Mouse (Mus musculus) thymus, postnatal 25 days (tissue): ENCODE measurements around the gene Sinhcaf.
"Not testable (repeated sequence)": the region's sequence is repeated elsewhere in the genome, so short reads cannot be mapped to it uniquely, and the experiment has no call there.

Experiments
- DNase-seq: peaks from one replicate; pipeline ENCODE4 v3.0.0; 2022

Gene Sinhcaf

GRCm38 (mm10) chr6:148946409-148946742 lies at the start of gene Sinhcaf:
Gene Sinhcaf, minus strand, starts transcription at chr6:148946467.
- peak; percentile 99 for DNase-seq

- DNase-seq = no peak
Measured at GRCm38 (mm10) chr6:148994327-148994999, 48.2 kb upstream of the Sinhcaf start.

DNA sequence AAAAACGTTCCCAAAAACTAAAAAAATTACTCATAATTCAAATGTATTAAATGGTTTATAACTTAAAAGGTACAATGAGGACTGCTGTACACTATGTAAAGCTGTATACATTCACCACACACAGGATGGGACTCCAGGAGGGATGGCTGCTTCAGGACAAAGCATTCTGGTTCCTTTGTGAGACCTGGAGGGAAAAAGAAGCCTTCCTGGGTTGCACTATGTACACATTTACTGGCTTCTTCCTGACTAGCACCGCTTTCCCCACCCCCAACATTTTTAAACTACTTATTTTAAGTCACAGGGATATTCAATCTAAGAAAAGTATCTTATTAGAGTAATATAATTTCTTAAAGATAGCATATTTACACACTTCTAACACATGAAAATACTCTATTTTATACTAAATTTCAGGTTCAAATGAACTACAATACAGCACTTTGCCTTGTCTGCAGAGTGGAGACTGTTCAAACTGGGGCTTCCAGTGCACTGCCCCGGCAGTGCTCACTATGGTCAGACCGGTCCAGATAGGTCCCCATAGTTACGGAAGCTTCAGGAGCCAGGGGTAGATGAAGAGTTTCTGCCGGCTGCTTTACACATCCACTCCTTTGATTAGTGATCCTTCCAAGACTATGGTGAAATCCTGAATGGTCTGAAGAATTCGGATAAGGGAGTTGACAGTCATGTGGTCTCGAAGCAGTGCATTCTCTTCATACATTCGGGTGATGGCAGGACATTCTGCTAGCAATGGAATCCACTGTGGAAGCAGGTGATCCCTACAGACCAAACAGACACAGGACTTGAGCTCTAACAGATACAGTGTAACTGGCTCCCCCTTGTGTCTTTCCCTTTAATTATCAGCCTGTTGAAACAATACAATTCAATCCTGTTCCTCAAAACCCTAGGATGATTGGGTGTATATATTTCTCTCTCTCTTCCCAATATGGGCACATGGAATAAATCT lies 47.1 kb upstream of the Sinhcaf start:
- DNase-seq = no peak

GRCm38 (mm10) chr6:148992373-148993116 lies 46.3 kb upstream of the Sinhcaf start:
- no peak for DNase-seq

- DNase-seq = no peak
Measured at GRCm38 (mm10) chr6:148991660-148992372, 45.5 kb upstream of the Sinhcaf start.

DNA sequence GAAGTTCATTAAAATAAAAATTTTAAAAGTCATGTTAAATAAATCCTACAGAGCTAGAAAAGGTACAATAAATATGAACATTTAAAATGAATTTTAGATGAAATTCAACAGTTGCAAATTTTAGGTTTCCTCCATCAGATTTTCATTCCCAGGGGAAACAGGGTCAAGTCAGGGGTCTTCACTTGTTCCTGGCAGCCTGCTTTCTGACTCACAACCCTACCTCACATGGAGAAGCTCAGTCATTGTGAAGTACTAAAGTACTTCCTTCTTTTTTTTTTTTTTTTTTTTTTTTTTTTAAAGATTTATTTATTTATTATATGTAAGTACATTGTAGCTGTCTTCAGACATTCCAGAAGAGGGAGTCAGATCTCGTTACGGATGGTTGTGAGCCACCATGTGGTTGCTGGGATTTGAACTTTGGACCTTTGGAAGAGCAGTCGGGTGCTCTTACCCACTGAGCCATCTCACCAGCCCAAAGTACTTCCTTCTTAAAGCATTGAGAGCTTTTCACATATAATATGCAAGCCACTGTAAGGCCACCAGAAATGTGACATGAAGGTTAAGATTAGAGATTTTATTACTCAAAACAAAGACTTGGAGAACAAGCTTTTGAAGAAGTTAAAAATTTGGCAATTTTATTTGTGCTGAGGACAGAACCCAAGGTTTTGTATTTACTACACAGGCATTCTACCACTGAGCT lies 43.7 kb upstream of the Sinhcaf start:
- DNase-seq = not testable (repeated sequence)

GRCm38 (mm10) chr6:148986003-148986402 lies 39.7 kb upstream of the Sinhcaf start:
- no peak for DNase-seq

GRCm38 (mm10) chr6:148980495-148980894 lies 34.2 kb upstream of the Sinhcaf start:
- DNase-seq = no peak

DNA sequence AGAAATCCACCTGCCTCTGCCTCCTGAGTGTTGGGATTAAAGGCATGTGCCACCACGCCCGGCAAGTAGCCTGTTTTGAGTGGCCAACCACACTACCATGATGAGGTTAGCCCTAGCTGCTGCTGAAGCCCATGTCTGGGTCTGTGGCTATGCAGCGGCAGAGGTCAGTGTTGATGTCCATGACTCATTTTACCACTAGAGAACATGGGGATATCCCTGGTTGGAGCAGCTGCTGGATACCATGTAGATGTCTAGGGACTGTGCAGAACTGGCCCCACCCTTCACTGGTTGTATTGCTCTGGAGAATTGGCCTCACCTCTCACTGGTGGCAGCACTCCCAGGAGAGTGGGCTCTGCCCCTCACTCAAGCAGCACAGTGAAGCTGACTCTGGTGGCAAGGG lies 28.8 kb upstream of the Sinhcaf start:
- no peak for DNase-seq

GRCm38 (mm10) chr6:148972891-148973290 lies 26.6 kb upstream of the Sinhcaf start:
- no peak for DNase-seq

- no peak for DNase-seq
Measured at GRCm38 (mm10) chr6:148972059-148972848, 26.0 kb upstream of the Sinhcaf start.

DNA sequence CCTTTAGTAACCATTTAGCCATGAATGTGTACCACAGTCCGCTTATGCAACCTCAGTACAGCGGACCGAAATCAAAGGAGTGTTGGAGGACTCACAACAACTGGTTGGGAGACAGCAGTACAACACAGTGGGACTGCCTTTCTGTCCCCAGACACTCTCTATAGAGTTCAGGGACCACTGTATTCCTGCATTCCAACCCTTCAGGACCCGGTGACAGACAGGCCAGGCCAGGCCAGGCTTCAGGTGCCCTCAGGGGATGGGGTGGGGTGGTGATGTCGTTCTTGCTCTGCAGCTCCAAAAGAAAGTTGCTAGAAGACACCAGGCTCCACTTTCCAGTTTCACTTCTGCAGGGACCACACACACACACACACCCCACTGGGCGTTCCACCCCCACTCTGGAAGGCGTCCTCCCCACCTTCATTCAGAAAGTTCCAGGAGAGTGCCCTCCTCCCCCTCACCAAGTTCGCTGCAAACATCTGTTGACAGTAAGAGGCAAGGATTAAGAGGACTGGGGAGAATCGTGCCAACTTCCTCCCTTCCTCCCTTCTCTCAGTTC lies 25.2 kb upstream of the Sinhcaf start:
- no peak for DNase-seq

DNA sequence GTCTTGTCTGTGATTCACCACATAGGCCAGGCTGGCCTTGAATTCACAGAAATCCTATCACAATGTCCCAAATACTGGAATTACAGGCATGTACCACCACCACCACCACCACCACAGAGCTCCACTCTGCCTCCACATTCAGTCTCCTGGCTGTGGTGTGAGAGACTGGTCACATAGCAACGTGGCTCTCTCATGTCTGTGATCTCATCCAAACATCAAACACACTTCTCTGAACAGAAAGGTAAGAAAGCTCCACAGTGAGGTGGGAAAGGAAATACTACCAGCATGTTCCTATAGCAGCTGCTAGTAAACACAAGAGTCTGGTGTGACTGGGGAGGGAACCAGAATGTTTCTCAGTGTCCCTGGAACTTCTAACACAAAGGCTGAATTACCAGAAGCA lies 15.0 kb upstream of the Sinhcaf start:
- no peak for DNase-seq

GRCm38 (mm10) chr6:148959540-148960238 lies 13.4 kb upstream of the Sinhcaf start:
- no peak for DNase-seq

- DNase-seq = no peak
Measured at GRCm38 (mm10) chr6:148958712-148959111, 12.4 kb upstream of the Sinhcaf start.

GRCm38 (mm10) chr6:148957046-148957445 lies 10.8 kb upstream of the Sinhcaf start:
- DNase-seq = no peak

DNA sequence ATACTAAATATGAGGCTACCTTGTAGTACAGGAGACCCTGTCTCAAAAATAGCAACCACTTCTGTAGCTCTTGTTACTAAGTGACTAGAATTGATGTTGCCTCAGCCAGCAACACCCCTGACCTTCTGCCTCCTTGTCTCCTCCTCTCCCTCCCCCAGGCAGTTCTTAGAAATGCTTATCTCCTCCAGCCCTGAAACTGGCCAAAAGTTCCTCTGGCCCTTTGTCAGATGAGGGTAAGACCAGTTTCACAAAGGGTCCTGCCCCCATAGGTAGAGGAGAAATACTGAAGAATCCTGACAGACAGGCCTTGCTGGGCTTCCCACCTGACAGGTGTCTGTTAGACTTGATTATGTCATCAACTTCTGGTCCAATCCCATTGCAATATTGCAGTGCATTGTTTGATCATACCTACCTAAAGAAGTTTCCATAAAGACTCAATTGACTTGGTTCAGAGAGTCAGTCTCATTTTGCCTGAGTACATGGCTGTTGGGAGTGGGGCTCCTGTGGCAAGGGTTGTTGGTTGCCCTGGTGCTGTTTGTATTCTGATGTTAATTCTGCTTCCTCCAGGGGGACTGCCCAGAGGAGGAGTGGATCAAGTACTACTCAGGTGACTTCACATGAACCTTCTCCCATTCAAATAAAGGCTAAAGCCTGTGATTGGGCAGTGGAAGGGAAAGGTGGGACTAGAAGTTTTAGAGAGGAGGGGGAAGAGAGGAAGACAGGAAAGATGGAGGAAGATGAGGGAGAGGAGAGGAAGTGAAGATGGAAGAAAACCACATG lies 9.6 kb upstream of the Sinhcaf start:
- no peak for DNase-seq

- no peak for DNase-seq
Measured at GRCm38 (mm10) chr6:148946881-148947405, 676 bp upstream of the Sinhcaf start.
